Mouse (Mus musculus) testis, adult 2 months (tissue): Measurements from ENCODE around the gene Unc13d. TPM values are rescaled to one million over a fixed set of nuclear protein-coding genes. Genes with fewer than 3 reads are reported as not detected.

Experiments used
- H3K27ac ChIP-seq: fragments of 200-500 bp; 2 replicates; pipeline ENCODE4 v1.5.1; 2012; ENCODE audit warnings: low read depth, low read length; ENCODE audit not compliant: control insufficient read depth, insufficient read depth
- H3K27me3 ChIP-seq: fragments of 200-500 bp; 2 replicates; pipeline ENCODE4 v1.6.1; 2012; ENCODE audit warnings: mild to moderate bottlenecking, low read length, moderate library complexity; ENCODE audit not compliant: control insufficient read depth, insufficient read depth
- H3K36me3 ChIP-seq: fragments of 200-500 bp; 2 replicates; pipeline ENCODE4 v1.6.1; 2012; ENCODE audit warnings: mild to moderate bottlenecking, low read length; ENCODE audit not compliant: control insufficient read depth, insufficient read depth
- H3K4me1 ChIP-seq: fragments of 200-500 bp; 2 replicates; pipeline ENCODE4 v1.6.1; 2012; ENCODE audit warnings: low read length; ENCODE audit not compliant: control insufficient read depth, insufficient read depth
- H3K4me3 ChIP-seq: fragments of 200-500 bp; 2 replicates; pipeline ENCODE4 v1.5.1; 2012; ENCODE audit warnings: low read depth, mild to moderate bottlenecking, low read length, moderate library complexity, mixed read lengths; ENCODE audit not compliant: control insufficient read depth
- CTCF ChIP-seq: fragments of 200-500 bp; IDR thresholded peaks from 2 replicates; pipeline ENCODE4 v1.5.1; 2012; ENCODE audit warnings: low read depth, mild to moderate bottlenecking, inconsistent platforms, low read length, moderate library complexity; ENCODE audit not compliant: control insufficient read depth, insufficient read depth, insufficient replicate concordance
- POLR2A ChIP-seq: fragments of 200-500 bp; IDR thresholded peaks from 2 replicates; pipeline ENCODE4 v1.6.1; 2012; ENCODE audit warnings: low read depth, mild to moderate bottlenecking, inconsistent platforms, low read length, moderate library complexity; ENCODE audit not compliant: control insufficient read depth
- polyA plus RNA-seq: library from polyadenylated mRNA; depleted of rRNA; stranded (reverse); fragments of >200 nt; gene quantifications from 2 replicates; pipeline ENCODE4 v1.2.3, GENCODE M21; 2012

Gene Unc13d
- polyA plus RNA-seq, 1 experiment = 3.4 TPM

DNA sequence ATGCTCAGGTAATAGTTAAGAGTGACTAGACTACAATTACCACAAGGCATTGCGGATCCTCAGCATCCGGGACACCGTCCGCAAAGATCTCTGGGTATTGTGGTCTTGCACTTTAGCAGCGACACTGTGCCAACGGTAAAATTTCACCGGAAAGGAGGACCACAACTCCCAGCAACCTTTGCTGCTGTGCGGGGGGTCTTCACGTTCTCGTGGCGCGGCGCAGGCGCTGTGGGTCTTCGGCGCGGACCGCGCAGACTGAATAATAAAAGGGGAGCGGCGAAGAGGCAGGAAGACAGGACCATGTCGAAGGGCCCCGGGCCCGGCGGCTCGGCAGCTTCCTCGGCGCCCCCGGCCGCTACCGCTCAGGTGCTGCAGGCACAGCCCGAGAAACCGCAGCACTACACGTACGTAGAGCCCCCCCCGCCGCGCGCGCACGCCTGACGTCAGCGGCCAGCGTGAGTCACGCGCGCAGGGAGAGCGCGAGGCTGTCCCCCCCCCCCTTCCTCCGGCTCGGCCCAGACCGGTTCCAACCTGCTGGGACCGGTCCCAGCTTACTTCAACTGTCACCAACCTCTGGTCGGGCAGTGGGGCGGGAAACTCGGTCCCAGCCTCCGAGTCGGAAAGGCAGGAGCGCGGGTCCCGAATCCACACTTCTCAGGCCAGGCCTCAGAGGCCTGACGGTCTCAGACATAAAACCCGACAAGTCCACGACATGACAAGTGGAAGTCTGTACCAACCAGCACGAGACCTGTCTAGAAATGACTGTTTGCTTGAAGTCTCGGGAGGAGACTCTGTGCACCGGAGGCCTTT is 47.5 kb downstream of the Unc13d start, which contains the start of gene Unk:
Gene Unk (plus strand): TSS at position 235 of the 810 bp plus-strand sequence.
- Histone ChIP-seq H3K27me3 (no peaks in the 10 kb centered on the region), H3K27ac (peak within 1 kb of the TSS; percentile 99), H3K4me3 (peak within 1 kb of the TSS; percentile 90), H3K4me1 (peaks cover 7% of the 10 kb centered on the region), H3K36me3 (no peaks in the 10 kb centered on the region)
- no peak for TF ChIP-seq CTCF
- peak; percentile 97 for TF ChIP-seq POLR2A

DNA sequence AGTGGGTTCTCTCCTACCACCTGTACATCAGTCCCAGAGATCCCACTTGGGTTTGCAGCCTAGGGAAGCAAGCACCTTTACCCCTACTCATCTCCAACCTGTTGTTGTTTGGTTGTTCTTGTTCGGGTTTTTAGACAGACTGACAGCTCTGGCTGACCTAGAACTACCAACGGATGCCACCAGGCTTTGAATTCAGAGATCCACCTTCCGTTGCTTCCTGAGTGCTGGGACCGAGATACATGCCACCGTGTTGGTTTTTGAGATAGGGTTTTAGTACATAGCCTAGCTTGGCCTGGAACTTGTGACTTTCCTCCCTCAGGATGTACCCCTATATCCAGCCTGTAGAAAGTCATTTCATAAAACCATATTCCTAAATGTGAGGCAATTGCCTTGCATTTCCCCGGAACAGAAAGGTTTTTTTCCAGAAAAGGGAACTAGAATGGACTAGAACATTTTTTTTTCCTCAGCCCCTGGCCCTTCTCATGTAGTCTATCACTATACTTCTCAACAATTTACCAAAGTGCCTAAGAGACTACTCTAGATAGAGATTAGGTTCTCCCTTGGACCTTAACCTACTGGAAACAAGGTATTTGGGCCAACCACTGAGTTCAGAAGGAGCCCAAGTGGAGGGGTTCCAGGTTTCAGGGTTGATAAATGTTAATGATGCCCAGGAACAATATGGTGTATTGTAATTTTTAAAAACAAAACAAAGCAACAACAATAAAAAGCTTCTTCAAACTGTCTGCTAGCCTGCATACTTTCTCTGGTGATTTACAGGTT is 48.5 kb downstream of the Unc13d start:
- TF ChIP-seq POLR2A = no peak
- TF ChIP-seq CTCF = no peak
- peak overlapping the region; percentile 99 for H3K27ac ChIP-seq
- no peaks in the 10 kb centered on the region for H3K36me3 ChIP-seq
- H3K27me3 ChIP-seq = no peaks in the 10 kb centered on the region
- H3K4me3 ChIP-seq = peak overlapping the region; percentile 90
- peaks cover 7% of the 10 kb centered on the region for H3K4me1 ChIP-seq

DNA sequence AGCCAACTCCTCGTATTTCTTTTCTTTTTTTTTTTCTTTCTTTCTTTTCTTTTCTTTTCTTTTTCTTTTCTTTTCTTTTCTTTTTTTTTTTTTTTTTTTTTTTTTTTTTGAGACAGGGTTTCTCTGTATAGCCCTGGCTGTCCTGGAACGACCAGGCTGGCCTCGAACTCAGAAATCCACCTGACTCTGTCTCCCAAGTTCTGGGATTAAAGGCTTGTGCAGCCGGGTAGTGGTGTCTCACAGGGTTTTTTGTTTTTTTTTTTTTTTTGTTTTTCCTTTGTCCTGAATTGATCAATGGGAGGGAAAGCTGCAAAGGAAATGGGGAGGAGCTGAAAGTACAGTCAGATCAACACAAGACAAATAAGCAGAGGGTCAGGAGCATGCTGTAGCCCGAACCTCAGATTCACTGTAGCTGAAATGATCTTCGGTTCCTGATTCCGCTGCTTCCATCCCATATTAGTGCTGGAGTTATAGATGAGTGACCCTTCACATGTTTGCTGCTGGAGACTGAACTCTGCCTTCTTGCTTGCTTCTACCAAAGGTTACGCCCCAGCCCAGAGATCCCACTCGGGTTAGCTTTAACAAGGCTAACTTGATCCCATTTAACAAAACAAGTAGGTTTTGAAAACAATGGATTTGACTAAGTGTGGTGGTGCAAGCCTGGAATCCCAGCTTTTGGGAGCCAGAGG is 49.4 kb downstream of the Unc13d start:
- peaks cover 3% of the 10 kb centered on the region; the same call in 1 of the 2 replicates for H3K36me3 ChIP-seq
- peaks cover 7% of the 10 kb centered on the region for H3K4me1 ChIP-seq
- H3K27me3 ChIP-seq = no peaks in the 10 kb centered on the region
- TF ChIP-seq POLR2A (no peak), CTCF (no peak)
- H3K27ac ChIP-seq = no peak overlapping the region
- H3K4me3 ChIP-seq = peak overlapping the region; percentile 2; the same call in 1 of the 2 replicates

DNA sequence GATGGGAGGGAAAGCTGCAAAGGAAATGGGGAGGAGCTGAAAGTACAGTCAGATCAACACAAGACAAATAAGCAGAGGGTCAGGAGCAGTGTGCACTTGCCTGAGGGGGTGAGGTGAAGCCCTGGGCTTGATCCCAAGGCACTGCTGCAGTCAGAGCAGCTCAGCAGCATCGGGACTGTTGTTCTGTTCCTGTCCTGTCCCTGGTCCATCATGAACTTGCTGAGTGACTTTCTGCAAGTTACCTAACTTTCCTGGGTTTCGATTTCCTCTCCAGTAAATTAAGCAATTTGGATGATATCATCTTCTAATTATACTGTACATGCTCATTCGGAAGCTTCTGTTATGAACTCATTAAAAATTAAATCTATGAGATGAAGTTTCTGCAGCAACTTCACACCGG is 50.0 kb downstream of the Unc13d start, which contains the start of gene H3f3b:
Gene H3f3b (minus strand): TSS at position 207 of the 400 bp plus-strand sequence.
- TF ChIP-seq CTCF = no peak
- TF ChIP-seq POLR2A = no peak
- H3K27me3 ChIP-seq = no peaks in the 10 kb centered on the region
- no peak within 1 kb of the TSS for H3K27ac ChIP-seq
- H3K4me3 ChIP-seq = peak within 1 kb of the TSS; percentile 2; the same call in 1 of the 2 replicates
- H3K36me3 ChIP-seq = peaks cover 3% of the 10 kb centered on the region; the same call in 1 of the 2 replicates
- H3K4me1 ChIP-seq = peaks cover 6% of the 10 kb centered on the region

GRCm38 (mm10) chr11:116025056-116025845 is 52.5 kb downstream of the Unc13d start:
- Histone ChIP-seq H3K27me3 (no peaks in the 10 kb centered on the region), H3K4me1 (no peaks in the 10 kb centered on the region), H3K27ac (no peak overlapping the region), H3K36me3 (peaks cover 3% of the 10 kb centered on the region; the same call in 1 of the 2 replicates), H3K4me3 (no peak overlapping the region)
- no peak for TF ChIP-seq CTCF
- no peak for TF ChIP-seq POLR2A

DNA sequence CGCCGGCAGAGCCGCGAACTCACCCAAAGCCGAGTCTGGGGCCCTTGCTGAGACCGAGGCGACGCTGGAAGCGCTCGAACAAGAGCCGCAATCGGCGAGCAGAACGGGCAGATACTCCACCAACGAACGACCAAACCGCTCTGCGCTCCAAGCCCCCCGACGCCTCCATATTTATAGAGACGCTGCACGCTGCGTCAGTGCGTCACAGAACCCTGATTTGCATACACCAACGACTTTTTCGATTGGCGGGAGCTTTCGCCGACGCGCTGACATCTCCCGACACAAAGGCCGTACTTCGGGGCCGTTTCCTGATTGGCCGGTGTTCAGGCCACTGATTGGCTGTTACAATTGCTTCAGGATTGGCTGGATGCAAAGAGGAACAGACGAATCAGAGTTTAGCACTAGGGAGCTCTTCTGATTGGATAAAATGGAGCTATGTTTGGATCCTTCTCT is 53.4 kb downstream of the Unc13d start:
- peaks cover 3% of the 10 kb centered on the region; the same call in 1 of the 2 replicates for H3K36me3 ChIP-seq
- TF ChIP-seq CTCF = no peak
- TF ChIP-seq POLR2A = peak; percentile 100
- no peaks in the 10 kb centered on the region for H3K27me3 ChIP-seq
- peak overlapping the region; percentile 99 for H3K27ac ChIP-seq
- no peaks in the 10 kb centered on the region for H3K4me1 ChIP-seq
- peak overlapping the region; percentile 91 for H3K4me3 ChIP-seq
